Mouse (Mus musculus) lung, embryonic 16.5 days (tissue): Measurements from ENCODE around the gene Gm49383. TPM values are rescaled to one million over a fixed set of nuclear protein-coding genes. Genes with fewer than 3 reads are reported as not detected.

Source experiments
- ATAC-seq: fragments of 200-750 bp; cut with Nextera tagmentation; 2 replicates; pipeline ENCODE4 v1.8.0; 2017; ENCODE audit warnings: low read depth, mild to moderate bottlenecking, moderate library complexity
- H3K27ac ChIP-seq: fragments of 300-500 bp; sonication (generic); 2 replicates; pipeline ENCODE4 v1.5.1; 2014; ENCODE audit warnings: mild to moderate bottlenecking, control low read depth, low read length
- H3K27me3 ChIP-seq: fragments of 300-500 bp; sonication (generic); 2 replicates; pipeline ENCODE4 v1.6.1; 2014; ENCODE audit warnings: low read depth, low read length, mixed read lengths; ENCODE audit not compliant: control insufficient read depth, insufficient read depth
- H3K36me3 ChIP-seq: fragments of 300-500 bp; sonication (generic); 2 replicates; pipeline ENCODE4 v1.6.1; 2014; ENCODE audit warnings: low read length; ENCODE audit not compliant: control insufficient read depth, insufficient read depth
- H3K4me1 ChIP-seq: fragments of 300-500 bp; sonication (generic); replicated peaks from 2 replicates; pipeline ENCODE4 v1.6.1; 2014; ENCODE audit warnings: low read length, mixed read lengths; ENCODE audit not compliant: control insufficient read depth, insufficient read depth
- H3K4me2 ChIP-seq: fragments of 300-500 bp; sonication (generic); 2 replicates; pipeline ENCODE4 v1.6.1; 2014; ENCODE audit warnings: low read depth, low read length, control low read depth
- H3K4me3 ChIP-seq: fragments of 300-500 bp; sonication (generic); 2 replicates; pipeline ENCODE4 v1.5.1; 2014; ENCODE audit warnings: mild to moderate bottlenecking, low read length, control low read depth
- H3K9ac ChIP-seq: fragments of 300-500 bp; sonication (generic); 2 replicates; pipeline ENCODE4 v1.6.1; 2014; ENCODE audit warnings: low read length, control low read depth
- H3K9me3 ChIP-seq: fragments of 300-500 bp; sonication (generic); 2 replicates; pipeline ENCODE4 v1.6.1; 2016; ENCODE audit warnings: low read length; ENCODE audit not compliant: control insufficient read depth
- WGBS: fragments of 180-500 bp; shearing (Covaris S2); extraction: QIAGEN DNeasy Blood & Tissue Kit; methylation state at CpG from one replicate; pipeline ENCODE4 v1.1.7; 2014; 5-methylcytosine and 5-hydroxymethylcytosine counted together
- polyA plus RNA-seq: library from polyadenylated mRNA; unstranded; fragments of >200 nt; fragmentation: Nextera tagmentation; extraction: Ambion mirVana; gene quantifications from 2 replicates; pipeline ENCODE4 v1.2.1, GENCODE M21; 2015

The Gm49383 gene
- polyA plus RNA-seq: 27.7 and 28.2 TPM in 2 replicates

GRCm38 (mm10) chr12:69196444-69197377 lies at the start of gene Gm49383:
Gene Gm49383 (minus strand): TSS chr12:69197104.
- Histone ChIP-seq H3K27me3 (no peaks in the 10 kb centered on the region), H3K36me3 (peaks cover 6% of the 10 kb centered on the region; the same call in 1 of the 2 replicates), H3K9ac (peak within 1 kb of the TSS; percentile 84), H3K27ac (peak within 1 kb of the TSS; percentile 86), H3K4me2 (peak within 1 kb of the TSS; percentile 99), H3K4me3 (peak within 1 kb of the TSS; percentile 98), H3K4me1 (peaks cover 21% of the 10 kb centered on the region), H3K9me3 (no peaks in the 10 kb centered on the region)
- ATAC-seq: peak; percentile 86
- WGBS: under 1% methylated on average over 75 of the region's 75 CpGs

GRCm38 (mm10) chr12:69241771-69242431 lies 45.0 kb upstream of the Gm49383 start:
- no peaks in the 10 kb centered on the region for H3K36me3 ChIP-seq
- H3K27ac ChIP-seq: peak overlapping the region; percentile 87
- H3K4me1 ChIP-seq: no peaks in the 10 kb centered on the region
- WGBS: under 1% methylated on average over 61 of the region's 64 CpGs
- no peaks in the 10 kb centered on the region for H3K27me3 ChIP-seq
- no peaks in the 10 kb centered on the region for H3K9me3 ChIP-seq
- peak overlapping the region; percentile 73 for H3K4me3 ChIP-seq
- peak overlapping the region; percentile 81 for H3K4me2 ChIP-seq
- H3K9ac ChIP-seq: peak overlapping the region; percentile 92
- peak; percentile 95 for ATAC-seq

GRCm38 (mm10) chr12:69241405-69241770 lies 44.5 kb upstream of the Gm49383 start:
- no peaks in the 10 kb centered on the region for H3K27me3 ChIP-seq
- peak overlapping the region; percentile 81 for H3K4me2 ChIP-seq
- no peak for ATAC-seq
- WGBS: 2% methylated on average over 3 of the region's 3 CpGs
- H3K4me1 ChIP-seq: no peaks in the 10 kb centered on the region
- H3K36me3 ChIP-seq: no peaks in the 10 kb centered on the region
- H3K27ac ChIP-seq: peak overlapping the region; percentile 87
- H3K4me3 ChIP-seq: peak overlapping the region; percentile 73
- H3K9ac ChIP-seq: peak overlapping the region; percentile 92
- H3K9me3 ChIP-seq: no peaks in the 10 kb centered on the region

- no peak for ATAC-seq
- Histone ChIP-seq H3K4me3 (peak within 1 kb of the TSS; percentile 73), H3K4me1 (no peaks in the 10 kb centered on the region), H3K4me2 (peak within 1 kb of the TSS; percentile 81), H3K27me3 (no peaks in the 10 kb centered on the region), H3K36me3 (no peaks in the 10 kb centered on the region), H3K27ac (peak within 1 kb of the TSS; percentile 87), H3K9me3 (no peaks in the 10 kb centered on the region), H3K9ac (peak within 1 kb of the TSS; percentile 92)
- WGBS: 64% methylated on average over 6 of the region's 6 CpGs
These were observed 44.0 kb upstream of the Gm49383 start, which contains the start of gene Klhdc1 for GRCm38 (mm10) chr12:69240876-69241275. Gene Klhdc1 (plus strand): TSS chr12:69241176.

GRCm38 (mm10) chr12:69238284-69238683 lies 41.4 kb upstream of the Gm49383 start:
- no peak overlapping the region for H3K4me2 ChIP-seq
- H3K36me3 ChIP-seq: no peaks in the 10 kb centered on the region
- no peak overlapping the region for H3K4me3 ChIP-seq
- H3K4me1 ChIP-seq: no peaks in the 10 kb centered on the region
- H3K9me3 ChIP-seq: no peaks in the 10 kb centered on the region
- 29% methylated on average over 3 of the region's 3 CpGs for WGBS
- ATAC-seq: no peak
- no peaks in the 10 kb centered on the region for H3K27me3 ChIP-seq
- H3K27ac ChIP-seq: no peak overlapping the region
- H3K9ac ChIP-seq: no peak overlapping the region

GRCm38 (mm10) chr12:69235782-69236181 lies 38.9 kb upstream of the Gm49383 start:
- H3K27ac ChIP-seq: no peak overlapping the region
- ATAC-seq: peak; percentile 64
- WGBS: 49% methylated on average over 6 of the region's 6 CpGs
- no peaks in the 10 kb centered on the region for H3K9me3 ChIP-seq
- no peak overlapping the region for H3K4me2 ChIP-seq
- no peak overlapping the region for H3K4me3 ChIP-seq
- no peaks in the 10 kb centered on the region for H3K4me1 ChIP-seq
- no peaks in the 10 kb centered on the region for H3K36me3 ChIP-seq
- H3K27me3 ChIP-seq: no peaks in the 10 kb centered on the region
- H3K9ac ChIP-seq: no peak overlapping the region

- Histone ChIP-seq H3K9me3 (no peaks in the 10 kb centered on the region), H3K36me3 (no peaks in the 10 kb centered on the region; the same call in 1 of the 2 replicates), H3K27me3 (no peaks in the 10 kb centered on the region), H3K4me3 (no peak overlapping the region), H3K9ac (no peak overlapping the region), H3K27ac (no peak overlapping the region), H3K4me2 (no peak overlapping the region), H3K4me1 (0 out of 2 replicates have a peak, but pooled peaks cover 3% of the 10 kb centered on the region)
- WGBS: 55% methylated on average over 2 of the region's 2 CpGs
- ATAC-seq: no peak
These were observed 32.3 kb upstream of the Gm49383 start for GRCm38 (mm10) chr12:69229251-69229650.

GRCm38 (mm10) chr12:69227776-69228466 lies 31.0 kb upstream of the Gm49383 start, which contains the start of gene Pole2:
Gene Pole2 (minus strand): TSS chr12:69228195.
- peak within 1 kb of the TSS; percentile 93 for H3K27ac ChIP-seq
- no peaks in the 10 kb centered on the region for H3K9me3 ChIP-seq
- H3K36me3 ChIP-seq: peaks cover 2% of the 10 kb centered on the region
- H3K4me1 ChIP-seq: 0 out of 2 replicates have a peak, but pooled peaks cover 3% of the 10 kb centered on the region
- ATAC-seq: peak; percentile 98
- no peaks in the 10 kb centered on the region for H3K27me3 ChIP-seq
- peak within 1 kb of the TSS; percentile 53 for H3K4me2 ChIP-seq
- peak within 1 kb of the TSS; percentile 76 for H3K9ac ChIP-seq
- peak within 1 kb of the TSS; percentile 82 for H3K4me3 ChIP-seq
- under 1% methylated on average over 37 of the region's 37 CpGs for WGBS
